Mouse (Mus musculus) limb, embryonic 15.5 days (tissue): Measurements from ENCODE around the gene Tcp10c. TPM values are rescaled to one million over a fixed set of nuclear protein-coding genes. Genes with fewer than 3 reads are reported as not detected.

Source experiments
- polyA plus RNA-seq: library from polyadenylated mRNA; unstranded; fragments of >200 nt; fragmentation: Nextera tagmentation; extraction: Ambion mirVana; gene quantifications from 2 replicates; pipeline ENCODE4 v1.2.1, GENCODE M21; 2015

The Tcp10c gene
- polyA plus RNA-seq, 1 experiment from 2014 or later, result not detected

Other genes with a start within 250 kb of the Tcp10c start
- gene Unc93a, start 222.8 kb upstream of the Tcp10c start, polyA plus RNA-seq, result 0.08 and 0.14 TPM in 2 replicates
- not detected in 2 replicates for gene Smok2a, start 133.4 kb upstream of the Tcp10c start, polyA plus RNA-seq
- gene Smok2b, start 124.3 kb upstream of the Tcp10c start, polyA plus RNA-seq, result not detected in 2 replicates